Mouse (Mus musculus) lung, postnatal 10 days (tissue): ENCODE results near the gene Osbpl7.

ENCODE experiments used
- DNase-seq: peaks from one replicate; pipeline ENCODE4 v3.0.0; 2021

Osbpl7 gene

GRCm38 (mm10) chr11:97083401-97084140, 33.1 kb downstream of the Osbpl7 start:
- DNase-seq: no peak

GRCm38 (mm10) chr11:97084821-97085505, 34.5 kb downstream of the Osbpl7 start:
- DNase-seq: no peak

- no peak for DNase-seq
Measured at GRCm38 (mm10) chr11:97086365-97086764, 35.9 kb downstream of the Osbpl7 start.

- no peak for DNase-seq
Measured at GRCm38 (mm10) chr11:97094600-97094999, 44.2 kb downstream of the Osbpl7 start.

GRCm38 (mm10) chr11:97098791-97099190, 48.4 kb downstream of the Osbpl7 start:
- peak; percentile 53 for DNase-seq

- peak; percentile 86 for DNase-seq
Measured at GRCm38 (mm10) chr11:97101722-97102121, 51.3 kb downstream of the Osbpl7 start.

GRCm38 (mm10) chr11:97103163-97104090, 53.0 kb downstream of the Osbpl7 start:
- no peak for DNase-seq

- no peak for DNase-seq
Measured at GRCm38 (mm10) chr11:97104091-97104483, 53.7 kb downstream of the Osbpl7 start.

- DNase-seq: no peak
Measured at GRCm38 (mm10) chr11:97108976-97109375, 58.5 kb downstream of the Osbpl7 start.

GRCm38 (mm10) chr11:97112519-97113125, 62.2 kb downstream of the Osbpl7 start:
- no peak for DNase-seq

GRCm38 (mm10) chr11:97114671-97115601, 64.5 kb downstream of the Osbpl7 start, which contains the start of gene Tbx21:
Tbx21 (minus strand) TSS chr11:97115331.
- DNase-seq: no peak

GRCm38 (mm10) chr11:97115797-97116196, 65.4 kb downstream of the Osbpl7 start:
- DNase-seq: no peak
